Mouse (Mus musculus) mesoderm, embryonic 11.5 days (tissue): ENCODE data around the gene Tmem41a.
"Not testable (repeated sequence)": the region's sequence is repeated elsewhere in the genome, so short reads cannot be mapped to it uniquely, and the experiment has no call there.

Source experiments
- DNase-seq: peaks from one replicate; pipeline ENCODE4 v3.0.0-alpha.2; 2012; ENCODE audit warnings: low read depth, low spot score

Gene Tmem41a

DNA sequence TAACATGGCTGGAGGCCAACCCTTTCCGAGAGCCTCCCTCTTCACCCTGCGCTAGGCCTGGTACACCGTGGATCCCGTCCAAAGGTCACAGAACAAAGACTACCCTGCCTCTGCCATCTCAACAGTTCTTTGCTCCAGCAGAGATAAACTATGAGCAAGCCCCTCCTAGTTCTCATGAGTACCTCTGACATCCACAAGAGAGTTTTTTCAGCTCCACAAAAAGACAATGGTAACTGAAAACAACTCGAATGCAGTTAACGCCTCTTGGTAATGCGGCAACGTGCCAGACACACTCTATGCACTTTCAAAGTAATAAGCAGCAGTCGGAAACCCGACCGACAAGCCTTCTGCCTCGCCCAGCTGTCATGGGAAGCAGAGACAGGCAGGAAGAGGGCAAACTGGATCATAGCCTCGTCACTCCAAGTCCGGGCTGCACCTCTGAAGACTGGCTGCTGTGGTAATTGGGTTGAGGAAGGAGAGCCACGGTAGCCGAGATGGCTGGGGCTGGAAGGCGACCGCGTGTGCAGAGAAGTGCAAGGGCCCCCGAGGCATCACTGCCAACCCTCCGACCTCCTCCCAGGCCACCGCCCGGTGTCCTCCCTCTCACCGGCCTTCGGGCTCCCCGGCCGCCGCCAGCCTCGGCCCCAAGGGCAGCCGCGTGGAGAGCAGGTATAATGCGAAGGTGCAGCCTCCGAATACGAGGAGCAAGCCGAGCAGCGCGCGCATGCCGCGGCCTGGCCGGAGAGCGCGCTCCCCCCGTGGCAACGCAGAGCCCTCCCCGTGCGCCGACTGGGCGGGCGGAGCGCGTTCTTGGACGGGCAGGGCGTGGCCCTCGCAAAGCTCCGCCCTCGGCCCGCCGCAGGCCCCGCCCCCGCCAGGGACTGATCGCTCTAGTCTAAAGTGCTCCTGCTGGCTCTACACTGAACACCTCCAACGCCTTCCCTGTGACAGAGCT is at the start of gene Tmem41a:
Gene Tmem41a, minus strand, starts transcription at position 792 of the 955 bp plus-strand sequence.
- DNase-seq: peak; percentile 86

DNA sequence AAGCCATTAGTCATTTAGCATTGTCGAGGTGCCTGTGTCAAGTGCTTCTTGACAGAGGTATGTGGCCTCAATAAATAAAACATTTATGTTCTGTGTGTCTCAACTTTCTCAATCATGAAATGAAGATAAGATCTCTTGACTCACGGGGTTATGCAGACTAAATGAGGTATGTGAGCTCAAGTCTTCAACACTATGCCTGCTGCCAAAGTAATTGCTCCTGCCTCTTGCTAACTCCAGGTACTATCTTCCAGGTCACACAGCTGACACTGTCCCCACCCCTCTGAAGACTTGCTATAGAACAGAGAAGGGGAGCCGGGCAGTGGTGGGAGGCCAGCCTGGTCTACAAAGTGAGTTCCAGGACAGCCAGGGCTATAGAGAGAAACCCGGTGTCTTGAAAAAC is 49.0 kb upstream of the Tmem41a start:
- DNase-seq: no peak

DNA sequence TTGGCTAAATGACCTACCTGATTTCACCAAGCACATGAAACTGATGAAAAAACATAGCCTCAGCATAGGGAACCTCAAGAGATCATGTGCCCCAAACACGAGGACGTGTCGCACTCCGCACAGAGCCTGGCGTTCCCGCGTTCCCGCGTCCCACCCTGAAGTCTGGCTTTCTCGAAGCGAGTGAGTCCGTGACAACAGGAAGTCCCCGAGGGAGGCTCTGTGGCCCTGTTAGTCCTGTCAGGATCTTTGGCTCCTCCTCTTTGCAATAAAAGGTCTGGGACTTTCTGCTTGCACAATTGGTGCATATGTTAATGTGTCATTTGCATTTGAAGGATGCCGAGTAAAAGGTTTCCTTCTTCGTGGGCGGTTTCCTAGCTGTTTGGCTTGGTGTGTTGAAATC is 48.0 kb upstream of the Tmem41a start, which contains the start of gene Liph:
Gene Liph, minus strand, starts transcription at position 360 of the 400 bp plus-strand sequence.
- DNase-seq: peak; percentile 40

DNA sequence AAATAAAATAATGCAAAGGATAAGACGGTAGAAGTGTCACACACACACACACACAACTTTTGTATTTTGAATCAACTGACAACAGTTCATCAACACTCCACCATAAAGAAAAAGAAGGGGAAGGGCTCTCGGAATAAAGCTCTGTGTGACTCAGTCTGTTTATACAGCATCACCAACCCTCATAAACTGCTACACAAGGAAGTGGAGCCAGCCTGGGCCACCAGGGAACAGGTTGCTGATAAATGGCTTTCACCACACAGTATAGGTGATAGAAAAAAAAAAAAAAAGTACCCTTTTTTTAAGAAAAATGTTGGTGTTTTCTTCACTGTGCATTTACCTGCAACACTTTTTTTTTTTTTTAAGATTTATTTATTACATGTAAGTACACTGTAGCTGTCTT is 44.4 kb upstream of the Tmem41a start:
- no peak for DNase-seq

DNA sequence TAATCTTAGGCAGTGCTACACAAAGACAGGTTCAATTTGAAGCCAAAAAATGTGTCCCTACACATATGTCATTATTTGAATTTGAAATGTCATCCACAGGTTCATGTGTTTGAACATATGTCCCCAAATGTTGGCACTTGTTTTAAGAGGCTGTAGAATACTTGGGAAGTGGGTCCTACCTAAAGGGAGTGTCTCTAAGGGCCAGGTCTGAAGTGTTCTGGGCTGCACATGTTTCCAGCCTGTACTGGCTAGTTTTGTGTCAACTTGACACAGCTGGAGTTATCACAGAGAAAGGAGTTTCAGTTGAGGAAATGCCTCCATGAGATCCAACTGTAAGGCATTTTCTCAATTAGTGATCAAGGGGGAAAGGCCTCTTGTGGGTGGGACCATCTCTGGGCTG is 43.5 kb upstream of the Tmem41a start:
- not testable (repeated sequence) for DNase-seq

DNA sequence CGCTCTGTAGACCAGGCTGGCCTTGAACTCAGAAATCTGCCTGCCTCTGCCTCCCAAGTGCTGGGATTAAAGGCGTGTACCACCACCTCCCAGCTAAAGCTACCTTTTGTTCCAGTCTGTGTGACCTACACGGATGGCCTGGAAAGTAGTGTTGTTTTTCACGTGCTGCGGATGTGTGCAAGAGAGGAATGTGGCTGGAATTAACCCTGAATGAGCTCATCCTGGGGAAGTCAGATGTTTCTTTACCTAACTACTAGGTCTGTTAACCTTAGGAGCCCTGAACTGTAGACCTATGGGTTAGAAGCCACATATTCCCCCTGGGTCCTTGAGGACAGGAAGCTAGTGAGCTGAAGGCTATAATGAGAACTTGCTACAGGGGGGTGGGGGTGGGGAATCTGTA is 40.6 kb upstream of the Tmem41a start:
- no peak for DNase-seq

DNA sequence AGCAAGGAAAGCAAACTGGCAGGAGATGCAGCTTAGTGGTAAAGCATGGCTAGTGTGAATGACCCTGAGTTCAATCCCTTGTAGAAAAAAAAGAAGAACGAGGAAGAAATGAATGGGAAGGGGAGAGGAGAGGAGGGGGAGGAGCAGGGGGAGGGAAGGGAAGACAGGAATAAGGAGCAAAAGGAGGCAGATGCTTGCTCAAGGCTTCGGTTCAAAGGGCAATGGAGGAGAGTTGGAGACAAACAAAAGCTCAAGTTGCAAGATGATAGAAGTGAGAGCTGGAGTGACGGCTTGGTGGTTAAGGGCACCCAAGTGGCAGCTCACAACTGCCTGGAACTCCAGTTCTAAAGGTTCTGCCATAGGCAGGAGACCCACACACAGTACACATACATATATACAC is 38.8 kb upstream of the Tmem41a start:
- DNase-seq: no peak

DNA sequence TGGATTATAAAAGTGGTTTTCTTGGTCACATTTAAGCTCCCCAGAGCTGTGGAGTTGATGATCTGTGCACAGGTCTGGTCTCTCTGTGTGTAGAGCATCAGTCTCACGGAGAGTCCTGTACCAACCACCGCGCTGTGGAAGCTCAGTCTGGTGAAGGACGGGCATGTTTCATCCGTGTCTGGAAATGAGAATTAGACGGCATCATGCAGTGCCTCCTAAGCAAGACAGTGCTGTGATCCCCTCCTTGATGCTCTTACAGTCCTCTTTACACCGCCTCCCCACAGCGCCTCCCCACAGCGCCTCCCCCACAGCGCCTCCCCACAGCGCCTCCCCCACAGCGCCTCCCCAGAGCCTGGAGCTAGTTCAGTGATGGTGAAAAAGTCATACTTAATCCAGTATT is 36.7 kb upstream of the Tmem41a start:
- DNase-seq: no peak

DNA sequence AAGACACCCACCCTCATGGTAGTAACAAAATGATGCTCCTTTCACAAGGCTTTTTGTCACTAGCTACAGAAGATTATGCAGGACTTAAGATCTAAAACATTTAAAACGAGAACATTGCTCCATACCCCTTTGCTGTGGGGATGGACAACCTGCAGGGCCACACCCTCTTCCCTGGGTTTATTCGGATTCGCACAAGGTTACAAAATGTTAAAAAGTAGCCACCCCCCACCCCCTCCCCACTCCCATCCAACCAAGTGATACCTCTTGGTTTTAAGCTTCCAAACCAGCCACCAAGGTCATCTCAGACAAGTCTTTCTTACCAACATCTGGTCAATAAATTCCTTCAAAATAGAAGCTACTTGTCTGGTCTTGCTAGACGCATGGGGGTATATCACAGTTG is 36.2 kb upstream of the Tmem41a start:
- no peak for DNase-seq

DNA sequence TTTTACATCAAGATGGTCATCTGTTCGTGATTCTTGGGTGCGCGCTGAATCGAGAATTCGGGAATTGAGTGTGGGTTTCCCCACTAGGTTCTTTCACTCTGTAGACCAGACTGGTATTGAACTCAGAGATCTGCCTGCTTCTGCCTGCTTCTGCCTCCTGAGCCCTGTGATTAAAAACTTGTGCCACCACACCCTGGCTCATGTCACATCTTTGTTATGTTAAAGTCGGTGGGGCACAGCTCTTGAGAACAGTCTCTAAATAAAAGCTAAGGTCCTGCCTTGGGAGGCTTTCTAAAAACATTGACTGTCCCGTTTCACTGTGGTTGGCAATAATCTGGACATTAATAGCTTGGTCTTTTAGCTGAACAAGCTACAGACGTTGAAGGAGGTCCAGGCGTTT is 35.8 kb upstream of the Tmem41a start:
- DNase-seq: no peak

DNA sequence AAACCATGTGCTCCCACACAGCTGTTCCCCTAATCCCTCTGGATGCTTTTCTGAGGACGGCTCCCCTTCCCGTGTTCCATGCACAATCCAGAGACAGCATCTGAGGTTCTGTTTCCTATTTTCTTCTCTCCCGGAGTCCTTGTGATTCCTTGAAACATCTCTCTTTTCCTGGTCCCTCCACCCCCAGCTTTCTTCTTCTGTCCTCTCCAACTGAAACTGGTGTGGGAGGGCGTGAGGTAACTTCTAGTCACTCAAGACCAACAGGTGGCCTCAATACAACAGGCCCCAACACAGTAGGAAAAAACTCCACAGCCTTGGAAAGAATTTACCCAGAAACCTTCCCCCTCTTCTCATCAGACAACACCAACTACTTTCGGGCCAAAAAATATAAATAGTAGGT is 30.0 kb upstream of the Tmem41a start:
- DNase-seq: no peak

DNA sequence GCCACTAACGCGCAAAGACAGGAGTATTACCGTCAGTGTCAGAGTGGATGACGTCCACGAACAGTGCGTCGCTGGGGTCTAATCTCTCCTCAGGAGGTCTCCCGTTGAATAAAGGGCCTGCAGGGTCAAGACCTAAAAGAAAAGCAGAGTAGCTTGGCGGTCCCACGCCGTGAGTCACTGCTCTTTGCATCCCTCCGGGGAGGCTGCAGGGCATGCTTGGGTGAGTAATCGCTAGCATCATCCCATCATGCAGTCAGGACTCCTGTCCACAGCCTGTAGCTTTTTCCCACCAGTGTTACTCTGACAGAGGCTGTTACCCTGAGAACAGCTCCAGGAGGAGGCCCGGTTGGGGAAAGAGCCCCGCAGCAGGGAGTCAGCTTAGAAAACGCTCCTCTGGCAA is 28.9 kb upstream of the Tmem41a start:
- peak; percentile 22 for DNase-seq

DNA sequence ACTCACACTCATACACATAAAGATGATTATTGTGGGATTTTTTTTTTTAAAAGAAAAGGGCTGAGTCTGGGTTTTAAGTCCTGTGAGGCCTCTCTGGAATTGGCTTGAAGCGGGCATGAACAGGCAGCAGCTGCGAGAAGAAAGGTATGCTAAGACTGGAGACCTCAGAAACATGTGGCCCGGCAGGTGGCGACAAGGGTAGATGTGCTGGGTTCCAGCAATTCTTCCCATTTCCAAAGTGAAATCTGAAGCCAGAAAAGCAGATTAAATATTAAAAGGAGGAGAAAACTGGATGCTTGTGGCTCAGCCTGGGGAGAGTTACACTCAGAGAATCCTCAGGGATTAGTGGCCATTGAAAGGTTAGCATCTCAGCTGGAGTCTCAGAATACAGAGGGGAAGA is 24.1 kb upstream of the Tmem41a start:
- no peak for DNase-seq

DNA sequence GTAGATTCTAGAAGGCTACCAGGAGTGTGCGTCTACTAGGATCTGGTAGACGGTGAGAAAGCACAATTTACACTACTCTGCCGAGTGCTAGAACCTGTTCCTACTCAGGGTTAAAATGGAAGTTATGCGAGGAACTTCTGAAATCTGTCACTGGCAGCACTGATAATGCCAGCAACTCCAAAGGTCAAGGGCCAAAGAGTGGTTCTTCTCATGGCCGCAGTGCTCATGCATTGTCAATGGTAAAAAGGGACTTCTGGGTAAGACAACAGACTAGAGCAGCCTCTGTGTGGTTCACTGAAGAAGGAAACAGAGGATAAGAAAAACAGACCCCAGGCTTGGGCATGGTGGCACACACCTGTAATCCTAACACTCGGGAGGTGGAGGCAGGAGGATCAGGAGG is 23.2 kb upstream of the Tmem41a start:
- no peak for DNase-seq

DNA sequence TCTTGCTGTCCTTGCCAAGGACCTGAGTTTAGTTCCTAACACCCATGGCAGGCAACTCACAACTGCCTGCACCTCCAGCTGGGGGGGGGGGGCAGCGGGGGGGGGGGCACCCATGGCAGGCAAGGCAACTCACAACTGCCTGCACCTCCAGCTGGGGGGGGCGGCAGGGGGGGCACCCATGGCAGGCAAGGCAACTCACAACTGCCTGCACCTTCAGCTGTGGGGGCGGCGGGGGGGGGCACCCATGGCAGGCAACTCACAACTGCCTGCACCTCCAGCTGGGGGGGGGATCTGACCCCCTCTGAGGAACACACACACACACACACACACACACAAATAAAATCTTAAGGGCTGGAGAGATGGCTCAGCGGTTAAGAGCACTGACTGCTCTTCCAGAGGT is 22.5 kb upstream of the Tmem41a start:
- DNase-seq: no peak

DNA sequence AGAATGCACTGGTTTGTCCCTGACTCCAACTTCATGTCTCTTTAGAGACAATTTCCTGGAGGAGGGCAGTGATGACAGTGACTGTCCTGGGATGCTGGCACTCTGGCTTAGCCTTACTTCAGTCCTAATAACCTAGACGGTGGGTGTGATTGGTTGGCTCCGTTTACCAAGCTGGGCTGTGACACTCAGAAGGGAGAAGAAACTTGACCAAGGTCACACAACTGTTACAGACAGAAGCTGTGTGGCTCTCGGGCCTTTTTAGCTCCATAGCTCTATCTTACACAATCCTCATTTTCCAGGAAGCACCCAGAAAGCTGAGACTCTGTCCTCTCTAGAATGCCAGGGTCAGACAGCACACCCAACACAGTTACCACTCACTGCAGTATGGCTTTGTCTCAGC is 18.2 kb upstream of the Tmem41a start:
- no peak for DNase-seq

DNA sequence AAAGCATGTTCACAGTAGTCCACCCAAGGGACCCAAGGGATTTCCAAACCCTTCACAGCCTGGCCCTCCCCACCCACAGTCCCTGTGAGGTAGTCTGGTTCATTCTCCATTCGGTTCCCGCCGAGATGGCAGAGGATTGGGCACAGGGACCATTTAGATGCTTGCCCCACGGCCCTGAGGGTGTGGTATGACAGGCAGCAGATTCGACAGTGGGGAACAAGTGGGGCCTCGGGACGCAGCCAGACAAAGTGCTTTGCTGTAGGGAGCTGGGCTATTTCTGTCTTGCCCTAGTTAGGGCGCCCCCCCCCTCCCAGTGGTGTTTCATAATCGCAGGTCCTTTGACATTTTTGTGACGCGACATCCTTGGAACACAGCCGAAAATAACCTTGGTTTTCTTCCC is 8.2 kb upstream of the Tmem41a start:
- no peak for DNase-seq

DNA sequence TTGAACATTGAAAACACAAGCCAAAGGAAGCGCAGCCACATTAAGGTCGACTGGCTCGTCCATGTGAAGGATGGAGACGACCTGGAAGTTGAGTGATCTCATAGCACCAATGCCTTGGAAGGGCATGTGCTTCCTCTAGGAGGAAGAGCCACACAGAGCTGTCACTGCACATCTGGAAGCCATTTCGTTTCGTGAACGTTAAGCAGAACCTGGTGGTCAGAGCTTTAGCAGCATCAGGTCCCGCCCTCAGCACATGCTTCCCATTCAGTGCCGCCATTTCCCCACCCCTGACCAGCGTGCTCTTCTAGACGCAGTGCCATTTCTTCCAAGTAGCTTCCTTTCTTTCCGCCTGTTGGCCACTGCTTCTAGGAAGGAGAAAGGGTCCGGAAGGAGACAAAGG is 18.9 kb downstream of the Tmem41a start:
- DNase-seq: peak; percentile 34

DNA sequence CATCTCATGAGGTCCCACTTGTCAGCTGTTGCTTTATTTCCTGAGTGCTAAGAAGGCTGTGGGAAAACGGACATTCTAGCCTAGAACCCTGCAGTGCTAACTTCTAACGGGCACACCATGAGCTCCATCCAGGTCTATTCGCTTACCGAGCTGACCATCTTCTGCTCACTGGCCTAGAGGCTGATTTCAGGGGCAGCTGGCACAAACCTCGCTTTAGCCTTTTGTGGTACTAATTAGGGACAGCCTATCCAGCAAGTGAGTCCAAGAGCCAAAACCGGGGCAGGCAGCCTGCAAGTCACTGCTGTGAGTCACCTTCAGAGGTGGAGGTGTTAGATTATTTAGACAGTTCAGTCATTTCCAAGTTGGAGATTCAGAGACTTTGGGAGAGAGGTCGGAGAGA is 30.7 kb downstream of the Tmem41a start:
- no peak for DNase-seq

DNA sequence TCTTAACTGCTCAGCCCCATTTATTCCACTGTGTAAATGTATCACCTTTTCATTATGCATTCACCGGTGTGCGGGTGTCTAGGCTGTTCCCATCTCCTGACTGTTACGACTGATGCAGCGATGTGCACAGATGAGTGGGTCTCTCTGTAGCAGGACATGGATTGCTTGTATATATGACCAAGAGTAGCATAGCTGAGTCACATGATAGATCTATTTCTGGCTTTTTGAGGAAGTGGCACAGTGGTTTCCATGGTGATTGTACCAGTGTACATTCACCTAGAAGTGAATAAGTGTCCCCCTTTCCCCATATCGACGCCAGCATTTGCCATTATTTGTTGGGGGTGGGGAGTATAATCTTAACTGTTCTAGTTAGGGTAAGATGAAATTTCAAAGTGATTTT is 34.0 kb downstream of the Tmem41a start:
- DNase-seq: no peak

DNA sequence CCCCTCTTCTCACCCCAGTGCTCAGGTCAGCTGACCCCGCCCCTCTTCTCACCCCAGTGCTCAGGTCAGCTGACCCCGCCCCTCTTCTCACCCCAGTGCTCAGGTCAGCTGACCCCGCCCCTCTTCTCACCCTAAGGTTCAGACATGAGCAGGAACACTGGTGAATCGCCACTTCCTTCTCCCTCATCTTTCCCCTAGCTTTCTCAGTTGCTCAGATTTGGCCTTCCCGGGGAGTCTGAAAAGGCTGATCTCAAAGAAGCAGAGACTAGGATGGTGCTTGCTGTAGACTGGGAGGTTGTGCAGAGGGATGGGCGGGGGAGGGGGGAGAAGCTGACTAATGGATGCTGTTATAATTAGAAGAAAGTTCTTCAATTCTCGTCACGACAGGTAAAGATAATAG is 38.4 kb downstream of the Tmem41a start:
- DNase-seq: not testable (repeated sequence)

DNA sequence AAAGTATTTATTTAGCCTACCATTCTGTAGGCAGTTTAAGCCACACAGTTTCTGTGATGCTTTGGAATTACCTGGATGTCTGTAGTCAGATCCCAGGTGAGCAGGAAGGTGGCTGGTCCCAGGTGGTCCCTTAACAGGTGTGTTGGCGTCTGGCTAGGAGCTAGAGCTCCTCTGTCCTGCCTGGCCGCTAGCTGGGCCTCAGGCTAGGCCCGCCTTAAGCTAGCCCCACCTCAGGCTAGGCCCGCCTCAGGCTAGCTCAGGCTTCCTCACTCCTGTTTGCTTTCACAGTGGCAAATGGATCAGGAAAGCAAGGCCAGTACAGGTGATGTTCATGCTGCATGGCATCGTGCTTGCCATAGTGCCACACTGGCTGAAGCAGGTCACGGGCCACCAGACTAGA is 40.5 kb downstream of the Tmem41a start:
- no peak for DNase-seq

DNA sequence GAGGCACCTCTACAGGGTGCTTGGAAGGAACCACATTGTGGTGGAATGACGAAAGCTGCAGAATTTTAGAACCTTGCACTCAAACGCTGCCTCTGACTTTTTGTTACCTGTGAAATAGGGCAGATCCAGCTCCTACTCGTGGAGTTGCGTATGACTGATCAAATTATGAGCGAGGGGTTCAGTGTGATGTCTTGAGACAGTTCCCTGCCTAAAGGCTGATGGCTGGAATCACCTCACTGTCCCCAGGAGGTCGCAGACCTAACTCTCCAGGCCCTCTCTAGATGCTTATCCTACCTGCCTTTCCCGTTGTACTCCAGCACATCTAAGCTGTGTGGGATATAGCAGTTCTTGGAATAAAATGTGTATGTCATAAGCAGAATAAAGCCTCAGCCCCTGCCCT is 41.4 kb downstream of the Tmem41a start:
- DNase-seq: no peak

DNA sequence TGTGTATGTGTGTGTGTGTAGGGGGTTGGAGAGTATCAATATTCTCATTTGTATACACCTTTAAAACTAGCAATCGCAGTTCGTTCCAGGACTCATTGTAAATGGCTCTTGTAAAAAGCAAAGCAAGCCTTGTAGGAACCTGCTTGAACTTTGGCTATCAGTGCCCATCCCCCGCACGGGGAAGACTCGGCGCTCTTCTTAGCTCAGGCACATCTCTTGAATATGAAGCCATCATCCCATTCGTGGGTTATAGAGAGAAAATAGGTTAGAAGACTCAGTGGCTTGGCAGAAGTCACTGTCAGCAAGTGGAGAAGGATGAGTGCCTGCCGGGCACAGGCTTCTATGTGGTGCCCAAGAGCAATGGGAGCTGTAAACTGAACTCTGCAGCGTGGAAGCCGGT is 42.7 kb downstream of the Tmem41a start:
- no peak for DNase-seq
